ENCODE assay signal across 9 mouse cellular contexts in genomic region chr5:96941087-96941468, GRCm38 (mm10). TPM values are rescaled to one million over a fixed set of nuclear protein-coding genes. Genes with fewer than 3 reads are reported as not detected.
DNase-seq lines count a peak whose midpoint lies in the region; ATAC-seq and TF ChIP-seq lines count a peak whose summit lies in the region.
"Had no signal": no experiment of that assay in that cellular context is flagged by ENCODE, and none has a peak within 500 bp of the region (broad histone marks: within the 10 kb centered on the region; RNA-seq: fewer than 3 reads in every experiment).

No protein-coding gene starts in this region.

- peak; percentile 30; the same call in 1 of the 2 replicates for TF ChIP-seq EP300 in lung, postnatal 0 days (IDR thresholded peaks at IDR 0.05)

- no peak overlapping the region for H3K4me2 ChIP-seq in hindbrain, embryonic 16.5 days (ENCODE audit: low read length)
- H3K4me2 ChIP-seq in lung, postnatal 0 days (replicated peaks; ENCODE audit: low read depth, low read length): no peak overlapping the region; the same call in 1 of the 2 replicates
- no peak overlapping the region for H3K4me2 ChIP-seq in stomach, embryonic 14.5 days (replicated peaks; ENCODE audit: low read depth, low read length)
- H3K4me2 ChIP-seq: limb, embryonic 15.5 days had no signal

- H3K4me1 ChIP-seq in hindbrain, embryonic 16.5 days (ENCODE audit: control insufficient read depth, insufficient read depth, low read depth, low read length): no peaks in the 10 kb centered on the region; the same call in 1 of the 2 replicates
- H3K4me1 ChIP-seq in lung, postnatal 0 days (ENCODE audit: insufficient read depth, low read depth, low read length): no peaks in the 10 kb centered on the region
- H3K4me1 ChIP-seq in stomach, embryonic 14.5 days (ENCODE audit: control insufficient read depth, insufficient read depth, low read length): peaks cover 14% of the 10 kb centered on the region

- no peak overlapping the region for H3K27ac ChIP-seq in hindbrain, embryonic 16.5 days (ENCODE audit: low read depth, low read length)
- no peak overlapping the region for H3K27ac ChIP-seq in lung, postnatal 0 days (ENCODE audit: low read length)
- peak overlapping the region; percentile 4; the same call in 1 of the 2 replicates for H3K27ac ChIP-seq in stomach, embryonic 14.5 days (ENCODE audit: low read length)
- H3K27ac ChIP-seq: limb, embryonic 15.5 days had no signal

- no peaks in the 10 kb centered on the region for H3K9me3 ChIP-seq in hindbrain, embryonic 16.5 days (ENCODE audit: control insufficient read depth, low read length)
- no peaks in the 10 kb centered on the region for H3K9me3 ChIP-seq in lung, postnatal 0 days (ENCODE audit: low read length)
- no peaks in the 10 kb centered on the region for H3K9me3 ChIP-seq in stomach, embryonic 14.5 days (ENCODE audit: control insufficient read depth, low read depth, low read length)
- H3K9me3 ChIP-seq: limb, embryonic 15.5 days had no signal

- 37% methylated on average over 7 of the region's 7 CpGs for whole genome bisulfite sequencing in hindbrain, embryonic 16.5 days
- WGBS in lung, postnatal 0 days: 20% methylated on average over 7 of the region's 7 CpGs
- 25% methylated on average over 7 of the region's 7 CpGs for WGBS in stomach, embryonic 14.5 days

- H3K4me3 ChIP-seq in hindbrain, embryonic 16.5 days (ENCODE audit: low read length): no peak overlapping the region
- H3K4me3 ChIP-seq in lung, postnatal 0 days (ENCODE audit: low read depth, low read length): no peak overlapping the region
- H3K4me3 ChIP-seq in stomach, embryonic 14.5 days (ENCODE audit: low read depth, low read length): no peak overlapping the region
- H3K4me3 ChIP-seq: limb, embryonic 15.5 days had no signal

- peak; percentile 26 to 39 for DNase-seq in kidney, postnatal 4 days
- DNase-seq in kidney, adult 11 months: no peak
- DNase-seq in lung, postnatal 0 days (ENCODE audit: low spot score): peak; percentile 77
- DNase-seq in spleen, postnatal 10 days (ENCODE audit: low spot score in 2 of 2): no peak
- no peak for DNase-seq in ovary, adult 18-20 months (ENCODE audit: low spot score)
- DNase-seq: adrenal gland, postnatal 36 days had no signal

- no peak overlapping the region for H3K9ac ChIP-seq in hindbrain, embryonic 16.5 days (ENCODE audit: low read depth, low read length)
- H3K9ac ChIP-seq in lung, postnatal 0 days (replicated peaks; ENCODE audit: low read depth): no peak overlapping the region
- H3K9ac ChIP-seq in stomach, embryonic 14.5 days (replicated peaks; ENCODE audit: low read depth, low read length): no peak overlapping the region
- H3K9ac ChIP-seq: limb, embryonic 15.5 days had no signal

- no peaks in the 10 kb centered on the region for H3K27me3 ChIP-seq in hindbrain, embryonic 16.5 days (replicated peaks; ENCODE audit: control insufficient read depth, insufficient read depth, low read length)
- no peaks in the 10 kb centered on the region for H3K27me3 ChIP-seq in lung, postnatal 0 days (replicated peaks; ENCODE audit: insufficient read depth, low read length)
- H3K27me3 ChIP-seq in stomach, embryonic 14.5 days (ENCODE audit: control insufficient read depth, insufficient read depth, low read length): no peaks in the 10 kb centered on the region
- H3K27me3 ChIP-seq: limb, embryonic 15.5 days had no signal

- peak; percentile 73 for ATAC-seq in hindbrain, embryonic 16.5 days
- peak; percentile 84 for ATAC-seq in lung, postnatal 0 days
- ATAC-seq in stomach, embryonic 14.5 days (ENCODE audit: insufficient number of reproducible peaks, insufficient read depth, low FRiP score, low read depth): peak; percentile 31; the same call in 1 of the 2 replicates

- H3K36me3 ChIP-seq in hindbrain, embryonic 16.5 days (ENCODE audit: control insufficient read depth, insufficient read depth, low read length): no peaks in the 10 kb centered on the region
- no peaks in the 10 kb centered on the region for H3K36me3 ChIP-seq in lung, postnatal 0 days (ENCODE audit: insufficient read depth, low read length)
- no peaks in the 10 kb centered on the region for H3K36me3 ChIP-seq in stomach, embryonic 14.5 days (ENCODE audit: control insufficient read depth, insufficient read depth, low read length)
- H3K36me3 ChIP-seq: limb, embryonic 15.5 days had no signal

- no peak for TF ChIP-seq CTCF in lung, postnatal 0 days (IDR thresholded peaks at IDR 0.05)

RNA-seq across cellular contexts. Expression of gene Bmp2k, which starts 56.4 kb away (rescaled TPM):
- 7.8 and 8.9 TPM in 2 replicates for polyA plus RNA-seq in hindbrain, embryonic 16.5 days (2015; fragmentation: Nextera tagmentation; extraction: Ambion mirVana)
- polyA plus RNA-seq in lung, postnatal 0 days (2015; fragmentation: Nextera tagmentation; extraction: Ambion mirVana): 16.5 and 17.3 TPM in 2 replicates
- polyA plus RNA-seq in stomach, embryonic 14.5 days (2014; fragmentation: Nextera tagmentation; extraction: Ambion mirVana): 13.4 and 13.5 TPM in 2 replicates

Comparison
In these comparisons a context has a peak if more than half of its experiments do, and no peak if none do; other contexts are left out.
1. DNase-seq: peak in kidney, postnatal 4 days (2 of 2) and lung, postnatal 0 days (single experiment); none in kidney, adult 11 months (single experiment), spleen, postnatal 10 days (0 of 2) and ovary, adult 18-20 months (single experiment).
2. ATAC-seq: peak in every context shown above with its lines; median percentile 84 in lung, postnatal 0 days; 73 in hindbrain, embryonic 16.5 days; 31 in stomach, embryonic 14.5 days.